Mouse (Mus musculus) small intestine, adult 2 months (tissue): Measurements from ENCODE around the gene Trap1.

Source experiments
- CTCF ChIP-seq: fragments of 200-500 bp; IDR thresholded peaks from 2 replicates; pipeline ENCODE4 v1.5.1; 2012; ENCODE audit warnings: low read depth, mild to moderate bottlenecking, control low read depth, inconsistent platforms, low read length, moderate library complexity, mixed read lengths; ENCODE audit not compliant: insufficient replicate concordance, insufficient read length; ENCODE audit errors: extremely low read depth
- POLR2A ChIP-seq: fragments of 200-500 bp; IDR thresholded peaks from 2 replicates; pipeline ENCODE4 v1.6.1; 2012; ENCODE audit warnings: low read depth, mild to moderate bottlenecking, control low read depth, inconsistent platforms, low read length, moderate library complexity

DNA sequence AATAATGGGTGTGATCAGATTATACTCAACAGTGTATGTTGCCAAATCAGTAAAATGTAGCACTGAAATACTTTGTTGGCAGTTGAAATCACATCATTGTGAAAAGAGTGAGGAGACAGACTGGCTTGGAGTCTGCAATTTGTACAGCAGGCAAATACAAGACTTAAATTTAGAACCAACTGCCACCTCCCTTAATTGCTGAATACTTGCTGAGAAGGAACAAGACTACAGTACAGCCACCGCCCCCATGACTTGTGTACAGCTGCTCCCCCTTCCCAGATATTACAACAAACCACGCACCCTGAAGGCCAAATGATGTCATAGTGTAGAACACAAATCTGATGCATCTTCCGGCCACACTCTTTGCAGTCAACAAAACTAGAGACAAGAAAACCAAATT is 18.5 kb upstream of the Trap1 start:
- TF ChIP-seq CTCF (no peak), POLR2A (no peak)
